Mouse (Mus musculus) heart, embryonic 10.5 days (tissue): Measurements from ENCODE around the gene Ncoa4. TPM values are rescaled to one million over a fixed set of nuclear protein-coding genes. Genes with fewer than 3 reads are reported as not detected.
"Not testable (repeated sequence)": the region's sequence is repeated elsewhere in the genome, so short reads cannot be mapped to it uniquely, and the experiment has no call there.

ENCODE experiments used
- DNase-seq: peaks from one replicate; pipeline ENCODE4 v3.0.0-alpha.2; 2017; ENCODE audit warnings: low spot score
- H3K27ac ChIP-seq: fragments of 300-500 bp; sonication (generic); 2 replicates; pipeline ENCODE4 v1.5.1; 2016; ENCODE audit warnings: mild to moderate bottlenecking
- H3K27me3 ChIP-seq: fragments of 300-500 bp; sonication (generic); 2 replicates; pipeline ENCODE4 v1.6.1; 2016; ENCODE audit warnings: mild to moderate bottlenecking; ENCODE audit not compliant: poor library complexity, insufficient read depth, severe bottlenecking
- H3K36me3 ChIP-seq: fragments of 300-500 bp; sonication (generic); 2 replicates; pipeline ENCODE4 v1.6.1; 2016; ENCODE audit warnings: mild to moderate bottlenecking, moderate library complexity
- H3K4me1 ChIP-seq: fragments of 300-500 bp; sonication (generic); 2 replicates; pipeline ENCODE4 v1.6.1; 2016; ENCODE audit warnings: mild to moderate bottlenecking
- H3K4me3 ChIP-seq: fragments of 300-500 bp; sonication (generic); 2 replicates; pipeline ENCODE4 v1.5.1; 2016; ENCODE audit warnings: mild to moderate bottlenecking, moderate library complexity
- H3K9me3 ChIP-seq: fragments of 300-500 bp; sonication (generic); 2 replicates; pipeline ENCODE4 v1.6.1; 2016; ENCODE audit warnings: mild to moderate bottlenecking, moderate library complexity
- WGBS: fragments of 180-500 bp; shearing (Covaris S2); methylation state at CpG from one replicate; pipeline ENCODE4 v1.1.7; 2016; 5-methylcytosine and 5-hydroxymethylcytosine counted together
- polyA plus RNA-seq: library from polyadenylated mRNA; unstranded; fragments of >200 nt; fragmentation: Nextera tagmentation; extraction: Ambion mirVana; gene quantifications from 2 replicates; pipeline ENCODE4 v1.2.1, GENCODE M21; 2016

The Ncoa4 gene
- polyA plus RNA-seq, 1 experiment from 2014 or later, result 102 TPM

DNA sequence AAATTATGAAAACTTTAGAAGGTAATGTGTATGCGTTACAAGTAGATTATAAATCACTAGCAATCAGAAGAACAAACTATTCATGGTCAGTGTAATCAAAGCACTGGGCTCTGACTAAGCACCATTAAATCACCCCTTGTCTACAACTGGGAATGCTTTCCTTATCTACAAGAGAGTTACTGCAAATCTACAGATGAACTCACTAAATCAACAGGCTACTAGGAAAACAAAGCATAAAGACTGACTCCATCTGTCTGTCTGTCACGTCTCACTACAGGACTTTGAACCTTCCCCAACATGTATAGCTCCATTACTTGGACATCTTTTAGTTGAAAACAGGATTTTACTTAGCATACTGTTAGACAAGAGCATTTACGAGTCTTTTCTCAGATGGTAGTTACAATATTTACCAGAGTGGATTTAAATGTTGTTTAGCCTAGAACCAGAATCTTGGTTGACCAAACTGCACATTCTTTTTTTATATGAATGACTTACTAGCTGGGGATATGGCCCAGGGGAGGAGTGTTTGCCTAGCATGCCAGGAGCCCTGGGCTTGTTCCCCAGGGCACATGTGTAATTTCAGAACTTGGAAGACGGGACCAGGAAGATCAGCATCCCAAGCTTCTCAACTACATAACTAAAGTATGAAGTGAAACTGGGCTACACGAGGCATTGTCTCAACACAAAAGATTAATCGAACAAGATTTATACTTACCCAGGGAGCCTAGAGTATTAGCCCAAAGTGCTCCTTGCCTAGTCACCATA lies 31.1 kb downstream of the Ncoa4 start:
- no peak for DNase-seq
- Histone ChIP-seq H3K27me3 (no peaks in the 10 kb centered on the region), H3K9me3 (no peaks in the 10 kb centered on the region), H3K27ac (no peak overlapping the region), H3K4me3 (no peak overlapping the region), H3K4me1 (no peaks in the 10 kb centered on the region), H3K36me3 (peaks cover 84% of the 10 kb centered on the region)
- WGBS, result 86% methylated on average over 6 of the region's 6 CpGs

DNA sequence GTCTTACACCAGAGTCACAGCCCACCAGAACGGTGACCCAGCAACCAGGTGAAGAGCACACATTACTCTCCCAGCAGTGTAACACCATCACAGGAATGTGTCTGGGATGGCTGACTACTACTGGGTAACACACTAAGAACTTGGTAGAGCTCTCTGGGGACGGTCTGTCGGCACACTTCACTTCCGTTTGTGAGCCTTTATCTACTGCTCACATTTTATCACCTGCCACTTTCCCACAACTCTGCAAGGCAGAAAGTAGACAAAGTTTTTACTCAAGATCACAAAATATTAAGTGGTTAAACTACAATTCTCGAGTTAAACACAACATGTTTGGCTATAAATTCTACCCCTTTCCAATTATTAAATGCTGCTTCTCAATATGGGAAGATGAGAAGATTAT lies 32.3 kb downstream of the Ncoa4 start:
- Histone ChIP-seq H3K9me3 (no peaks in the 10 kb centered on the region), H3K27me3 (no peaks in the 10 kb centered on the region), H3K4me3 (no peak overlapping the region), H3K4me1 (no peaks in the 10 kb centered on the region), H3K27ac (no peak overlapping the region), H3K36me3 (peaks cover 82% of the 10 kb centered on the region)
- 69% methylated on average over 5 of the region's 5 CpGs for WGBS
- DNase-seq, result no peak

DNA sequence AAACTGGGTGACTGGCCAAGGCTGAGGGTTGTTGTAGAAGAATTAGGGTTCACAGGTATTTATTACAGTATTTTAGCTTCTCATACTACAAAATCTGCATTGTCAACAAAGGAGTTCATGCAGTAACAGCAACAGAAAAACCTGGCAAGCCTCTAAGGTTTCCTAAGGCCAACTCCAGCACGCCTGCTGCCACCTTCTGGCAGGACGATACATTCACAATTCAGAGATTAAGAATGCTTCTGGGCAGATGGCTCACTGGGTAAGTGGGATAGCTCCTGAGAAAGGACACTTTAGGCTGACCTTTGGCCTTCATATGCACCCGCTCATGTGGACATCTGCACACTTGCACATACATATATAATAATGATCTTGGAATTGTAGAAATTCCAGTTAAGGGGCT lies 32.8 kb downstream of the Ncoa4 start:
- Histone ChIP-seq H3K36me3 (peaks cover 82% of the 10 kb centered on the region), H3K4me1 (no peaks in the 10 kb centered on the region), H3K27ac (no peak overlapping the region), H3K27me3 (no peaks in the 10 kb centered on the region), H3K4me3 (no peak overlapping the region), H3K9me3 (no peaks in the 10 kb centered on the region)
- 43% methylated on average over 3 of the region's 3 CpGs for WGBS
- peak; percentile 78 for DNase-seq

DNA sequence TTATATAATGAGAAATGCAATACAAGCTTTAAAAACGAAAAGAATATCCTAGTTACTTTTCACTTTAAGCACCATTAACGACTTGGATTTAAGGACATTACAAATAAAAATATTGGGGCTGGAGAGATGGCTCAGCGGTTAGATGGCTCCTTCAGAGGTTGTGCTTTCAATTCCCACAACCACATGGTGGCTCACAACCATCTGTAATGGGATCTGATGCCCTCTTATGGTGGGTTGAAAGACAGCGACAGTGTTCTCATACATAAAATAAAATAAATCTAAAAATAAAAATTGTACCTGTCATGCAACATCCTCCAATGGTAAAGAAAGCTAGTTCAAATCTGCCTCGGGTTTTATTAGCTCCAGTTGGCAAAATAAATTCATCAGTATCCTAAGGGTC lies 33.9 kb downstream of the Ncoa4 start:
- H3K27ac ChIP-seq, H3K4me3 ChIP-seq, H3K9me3 ChIP-seq, H3K4me1 ChIP-seq, DNase-seq, H3K27me3 ChIP-seq: not testable (repeated sequence)
- WGBS, result 70% methylated on average over 5 of the region's 5 CpGs
- peaks cover 81% of the 10 kb centered on the region for H3K36me3 ChIP-seq

DNA sequence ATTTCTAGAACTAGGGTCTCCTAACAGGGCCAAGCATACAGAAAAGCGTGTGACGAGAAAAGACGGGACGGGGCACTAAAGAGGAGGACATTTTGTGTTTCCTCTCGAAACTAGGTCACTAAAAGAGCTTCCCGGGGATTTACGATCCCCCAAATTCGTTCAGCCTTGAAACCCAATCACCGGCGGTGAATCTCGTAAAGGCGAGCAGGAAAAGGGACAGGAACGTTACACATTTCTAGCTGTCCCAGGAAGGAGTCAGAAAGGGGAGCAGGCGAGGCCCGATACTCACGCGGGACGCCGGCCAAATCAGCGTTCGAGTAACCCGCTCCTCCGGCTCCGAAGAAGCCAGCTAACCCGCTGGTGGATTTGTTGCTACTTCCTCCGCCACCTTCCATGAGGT lies 41.7 kb downstream of the Ncoa4 start:
- WGBS, result 0% methylated on average over 26 of the region's 26 CpGs
- H3K4me3 ChIP-seq, result peak overlapping the region; percentile 87
- peaks cover 36% of the 10 kb centered on the region for H3K36me3 ChIP-seq
- no peaks in the 10 kb centered on the region for H3K9me3 ChIP-seq
- H3K4me1 ChIP-seq, result peaks cover 19% of the 10 kb centered on the region
- peak overlapping the region; percentile 92 for H3K27ac ChIP-seq
- no peak for DNase-seq
- no peaks in the 10 kb centered on the region for H3K27me3 ChIP-seq

DNA sequence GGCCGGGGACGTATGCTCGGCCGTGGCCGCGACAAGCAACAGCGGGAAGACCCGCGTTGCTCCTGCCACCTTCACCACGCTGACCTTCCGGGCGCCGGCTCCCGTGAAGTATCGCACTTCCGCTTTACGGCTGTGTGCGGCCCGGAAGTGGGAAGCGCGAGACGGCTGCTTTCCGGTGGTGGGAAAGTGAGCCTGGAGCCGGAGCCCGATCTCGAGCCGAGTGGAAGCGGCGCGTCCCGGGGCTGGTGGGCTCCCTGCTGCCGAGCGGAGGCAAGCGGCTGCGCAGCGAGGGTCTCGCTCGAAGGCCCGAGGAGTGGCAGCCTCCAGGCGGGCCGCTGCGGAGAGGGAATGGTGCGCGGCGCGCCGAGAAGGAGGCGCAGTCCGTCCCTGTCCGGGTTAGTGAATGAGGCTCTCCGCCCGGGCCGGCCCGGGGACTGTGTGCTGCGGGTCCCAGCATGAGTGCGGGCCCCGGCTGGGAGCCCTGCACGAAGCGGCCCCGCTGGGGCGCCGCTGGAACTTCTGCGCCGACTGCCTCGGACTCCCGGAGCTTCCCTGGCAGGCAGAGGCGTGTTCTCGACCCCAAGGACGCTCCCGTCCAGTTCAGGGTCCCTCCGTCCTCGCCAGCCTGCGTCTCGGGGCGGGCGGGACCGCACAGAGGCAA lies 42.3 kb downstream of the Ncoa4 start, which contains the start of the genes Timm23 and Parg:
Timm23 (minus strand) TSS at position 108 of the 661 bp plus-strand sequence.
Parg (plus strand) TSS at position 159 of the 661 bp plus-strand sequence.
- Histone ChIP-seq H3K36me3 (peaks cover 30% of the 10 kb centered on the region), H3K9me3 (no peaks in the 10 kb centered on the region), H3K4me3 (peak within 1 kb of the TSS; percentile 87), H3K27ac (peak within 1 kb of the TSS; percentile 92), H3K27me3 (no peaks in the 10 kb centered on the region), H3K4me1 (peaks cover 19% of the 10 kb centered on the region)
- WGBS, result under 1% methylated on average over 77 of the region's 77 CpGs
- DNase-seq, result peak; percentile 96

DNA sequence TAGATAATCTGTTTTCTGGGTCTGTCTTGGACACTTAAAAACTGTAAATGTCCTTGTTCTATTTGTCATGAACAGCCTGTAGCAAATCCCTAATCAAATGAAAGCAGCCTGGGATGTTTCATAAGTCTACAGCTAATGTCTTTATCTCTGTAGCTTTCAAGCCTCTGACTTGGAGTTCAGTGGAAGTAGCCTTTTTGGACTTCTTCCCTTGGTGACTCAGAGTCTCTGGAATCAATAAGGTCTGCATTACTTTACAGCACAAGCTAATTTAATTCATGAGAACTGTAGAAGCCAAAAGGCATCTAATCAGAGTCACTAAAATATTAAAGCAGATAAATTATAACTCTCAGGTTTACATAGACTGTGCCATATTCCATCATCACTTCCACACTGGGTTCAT lies 66.9 kb downstream of the Ncoa4 start:
- Histone ChIP-seq H3K27me3 (no peaks in the 10 kb centered on the region), H3K27ac (no peak overlapping the region), H3K36me3 (peaks cover 4% of the 10 kb centered on the region), H3K9me3 (no peaks in the 10 kb centered on the region), H3K4me3 (no peak overlapping the region), H3K4me1 (no peaks in the 10 kb centered on the region)
- no peak for DNase-seq

- Histone ChIP-seq H3K36me3 (peaks cover 7% of the 10 kb centered on the region), H3K27ac (no peak overlapping the region), H3K27me3 (no peaks in the 10 kb centered on the region), H3K9me3 (no peaks in the 10 kb centered on the region), H3K4me1 (no peaks in the 10 kb centered on the region), H3K4me3 (no peak overlapping the region)
- DNase-seq, result no peak
- WGBS, result 4% methylated on average over 2 of the region's 2 CpGs
These were observed 69.3 kb downstream of the Ncoa4 start for GRCm38 (mm10) chr14:32228996-32229395.

Other genes starting within 250 kb of the Ncoa4 start
- gene Galnt15, start 130.9 kb upstream of the Ncoa4 start, polyA plus RNA-seq, result 0.18 and 0.38 TPM in 2 replicates
- gene Oxnad1, start 74.5 kb upstream of the Ncoa4 start, polyA plus RNA-seq, result 26.5 and 36.6 TPM in 2 replicates
- 90.6 and 102 TPM in 2 replicates for gene Dph3, start 74.1 kb upstream of the Ncoa4 start, polyA plus RNA-seq
- not detected in 2 replicates for gene Msmb, start 17.8 kb upstream of the Ncoa4 start, polyA plus RNA-seq
- 370 and 414 TPM in 2 replicates for gene Timm23, start 42.0 kb downstream of the Ncoa4 start, polyA plus RNA-seq
- 32.7 and 35.3 TPM in 2 replicates for gene Parg, start 42.1 kb downstream of the Ncoa4 start, polyA plus RNA-seq
- 15.3 and 22.1 TPM in 2 replicates for gene Ogdhl, start 162.2 kb downstream of the Ncoa4 start, polyA plus RNA-seq
- gene 1700024G13Rik, start 228.5 kb downstream of the Ncoa4 start, polyA plus RNA-seq, result not detected in 2 replicates